Mouse (Mus musculus): ENCODE results near the gene Pik3r5. TPM values are rescaled to one million over a fixed set of nuclear protein-coding genes. Genes with fewer than 3 reads are reported as not detected.

The Pik3r5 gene
- polyA plus RNA-seq, 1 experiment from 2014 or later: 0.79 TPM

- 29% methylated on average over 4 of the region's 4 CpGs for WGBS
These were observed 104.5 kb downstream of the Pik3r5 start for GRCm38 (mm10) chr11:68536465-68536864.

DNA sequence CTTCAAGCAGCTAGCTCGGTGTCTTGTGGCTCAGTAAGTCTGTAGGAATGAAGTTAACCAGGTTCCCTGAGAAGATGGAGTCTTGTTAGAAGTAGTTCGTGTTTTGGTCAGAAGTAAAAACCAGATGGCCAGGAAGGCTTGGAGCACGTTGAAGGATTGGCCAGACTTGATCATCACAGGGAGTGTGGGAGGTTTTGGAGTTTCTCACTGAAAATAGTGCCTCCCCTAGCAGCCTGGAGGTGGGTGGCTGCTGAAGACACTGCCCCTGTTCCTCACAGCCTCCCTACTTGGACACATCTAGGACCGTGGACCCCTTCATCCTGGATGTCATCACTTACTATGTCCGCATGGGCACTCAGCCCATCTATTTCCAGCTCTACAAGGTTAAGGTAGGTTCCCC lies 107.7 kb downstream of the Pik3r5 start:
- H3K9me3 ChIP-seq: no peaks in the 10 kb centered on the region
- H3K27me3 ChIP-seq: no peaks in the 10 kb centered on the region
- H3K9ac ChIP-seq: no peak overlapping the region
- H3K36me3 ChIP-seq: no peaks in the 10 kb centered on the region
- H3K4me2 ChIP-seq: no peak overlapping the region
- H3K4me3 ChIP-seq: no peak overlapping the region
- H3K4me1 ChIP-seq: 0 out of 2 replicates have a peak, but pooled peaks cover 5% of the 10 kb centered on the region
- WGBS: 59% methylated on average over 5 of the region's 5 CpGs
- no peak overlapping the region for H3K27ac ChIP-seq
- ATAC-seq (ENCODE audit: insufficient number of reproducible peaks, insufficient read depth, low FRiP score, low TSS enrichment, low read depth): no peak

More at GRCm38 (mm10) chr11:68536465-68536864, 104.5 kb downstream of the Pik3r5 start:
- Histone ChIP-seq H3K4me3 (no peak overlapping the region; the same call in 1 of the 2 replicates), H3K27me3 (0 out of 2 replicates have a peak, but pooled peaks cover 3% of the 10 kb centered on the region), H3K27ac (no peak overlapping the region), H3K36me3 (no peaks in the 10 kb centered on the region), H3K9ac (no peak overlapping the region), H3K4me2 (peak overlapping the region; percentile 34), H3K9me3 (no peaks in the 10 kb centered on the region), H3K4me1 (peaks cover 6% of the 10 kb centered on the region; the same call in 1 of the 2 replicates)
- no peak for ATAC-seq (ENCODE audit: insufficient number of reproducible peaks, insufficient read depth, low FRiP score, low TSS enrichment, low read depth)

- no peak overlapping the region for H3K27ac ChIP-seq
- H3K4me3 ChIP-seq: no peak overlapping the region
- H3K36me3 ChIP-seq: no peaks in the 10 kb centered on the region
- no peak overlapping the region; the same call in 1 of the 2 replicates for H3K4me2 ChIP-seq
- ATAC-seq (ENCODE audit: insufficient number of reproducible peaks, insufficient read depth, low FRiP score, low TSS enrichment, low read depth): no peak
- no peak overlapping the region for H3K9ac ChIP-seq
- no peaks in the 10 kb centered on the region for H3K9me3 ChIP-seq
- WGBS: 9% methylated on average over 8 of the region's 8 CpGs
- H3K27me3 ChIP-seq: no peaks in the 10 kb centered on the region
- peaks cover 7% of the 10 kb centered on the region; the same call in 1 of the 2 replicates for H3K4me1 ChIP-seq
These were observed 112.6 kb downstream of the Pik3r5 start for GRCm38 (mm10) chr11:68544554-68544953.

DNA sequence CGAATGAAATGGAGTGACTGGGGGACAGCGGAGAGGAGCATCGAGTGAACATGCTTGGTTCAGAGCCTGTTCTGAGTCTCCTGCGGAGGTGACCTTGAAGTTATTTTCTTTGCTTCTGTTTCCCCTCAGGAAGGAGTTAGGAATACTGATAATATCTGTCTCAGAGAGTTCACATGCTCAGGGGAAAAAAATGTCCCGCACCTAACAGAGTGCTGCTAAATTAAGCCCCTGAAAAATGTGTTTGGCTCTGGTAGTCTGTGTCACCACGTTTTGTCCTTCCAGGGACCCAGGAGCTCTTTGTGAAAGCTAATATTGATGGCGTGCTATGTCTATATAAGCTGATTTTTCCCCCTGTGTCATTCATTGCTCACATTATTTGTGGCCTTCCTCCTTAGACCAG lies 113.3 kb downstream of the Pik3r5 start:
- Histone ChIP-seq H3K27me3 (no peaks in the 10 kb centered on the region), H3K9ac (no peak overlapping the region), H3K4me3 (no peak overlapping the region), H3K27ac (no peak overlapping the region), H3K4me2 (no peak overlapping the region), H3K9me3 (no peaks in the 10 kb centered on the region), H3K36me3 (no peaks in the 10 kb centered on the region), H3K4me1 (peaks cover 7% of the 10 kb centered on the region; the same call in 1 of the 2 replicates)
- no peak for ATAC-seq (ENCODE audit: insufficient number of reproducible peaks, insufficient read depth, low FRiP score, low TSS enrichment, low read depth)
- 45% methylated on average over 7 of the region's 7 CpGs for WGBS

GRCm38 (mm10) chr11:68545682-68546222 lies 113.8 kb downstream of the Pik3r5 start:
- no peak overlapping the region for H3K9ac ChIP-seq
- H3K4me1 ChIP-seq: peaks cover 7% of the 10 kb centered on the region; the same call in 1 of the 2 replicates
- H3K4me3 ChIP-seq: no peak overlapping the region
- H3K4me2 ChIP-seq: no peak overlapping the region
- H3K9me3 ChIP-seq: no peaks in the 10 kb centered on the region
- no peak overlapping the region for H3K27ac ChIP-seq
- 74% methylated on average over 8 of the region's 8 CpGs for WGBS
- no peak for ATAC-seq (ENCODE audit: insufficient number of reproducible peaks, insufficient read depth, low FRiP score, low TSS enrichment, low read depth)
- no peaks in the 10 kb centered on the region for H3K27me3 ChIP-seq
- H3K36me3 ChIP-seq: no peaks in the 10 kb centered on the region

Other genes starting within 250 kb of the Pik3r5 start
- gene Ntn1, start 31.3 kb upstream of the Pik3r5 start, polyA plus RNA-seq (2015; fragmentation: Nextera tagmentation; extraction: Ambion mirVana): 7.1 and 9.4 TPM in 2 replicates
- gene Pik3r6, start 70.9 kb downstream of the Pik3r5 start, polyA plus RNA-seq (2015; fragmentation: Nextera tagmentation; extraction: Ambion mirVana): 1.6 and 2.2 TPM in 2 replicates
- gene Mfsd6l, start 124.1 kb downstream of the Pik3r5 start, polyA plus RNA-seq (2015; fragmentation: Nextera tagmentation; extraction: Ambion mirVana): 0.48 and 1.1 TPM in 2 replicates
- gene Ccdc42, start 154.9 kb downstream of the Pik3r5 start, polyA plus RNA-seq (2015; fragmentation: Nextera tagmentation; extraction: Ambion mirVana): 0.26 TPM in 1 of 2 replicates, not detected in the other

Data from embryonic facial prominence, embryonic 13.5 days (tissue).